Mouse (Mus musculus) embryonic facial prominence, embryonic 11.5 days (tissue): ENCODE results near the gene Gm49342. TPM values are rescaled to one million over a fixed set of nuclear protein-coding genes. Genes with fewer than 3 reads are reported as not detected.
"Not testable (repeated sequence)": the region's sequence is repeated elsewhere in the genome, so short reads cannot be mapped to it uniquely, and the experiment has no call there.

Experiments used
- ATAC-seq: fragments of 200-750 bp; cut with Nextera tagmentation; replicated peaks from 2 replicates; pipeline ENCODE4 v1.8.0; 2017; ENCODE audit warnings: low read depth; ENCODE audit not compliant: insufficient number of reproducible peaks, low FRiP score, low TSS enrichment
- DNase-seq: peaks from one replicate; pipeline ENCODE4 v3.0.0-alpha.2; 2015; ENCODE audit warnings: low spot score
- H3K27ac ChIP-seq: fragments of 300-500 bp; sonication (generic); replicated peaks from 2 replicates; pipeline ENCODE4 v1.5.1; 2014; ENCODE audit warnings: mild to moderate bottlenecking, low read depth, low read length, control low read depth
- H3K27me3 ChIP-seq: fragments of 300-500 bp; sonication (generic); 2 replicates; pipeline ENCODE4 v1.6.1; 2014; ENCODE audit warnings: mild to moderate bottlenecking, low read length, moderate library complexity, mixed read lengths; ENCODE audit not compliant: control insufficient read depth, insufficient read depth
- H3K36me3 ChIP-seq: fragments of 300-500 bp; sonication (generic); replicated peaks from 2 replicates; pipeline ENCODE4 v1.6.1; 2014; ENCODE audit warnings: low read depth, mild to moderate bottlenecking, low read length, moderate library complexity, mixed read lengths; ENCODE audit not compliant: control insufficient read depth, insufficient read depth
- H3K4me1 ChIP-seq: fragments of 300-500 bp; sonication (generic); 2 replicates; pipeline ENCODE4 v1.6.1; 2014; ENCODE audit warnings: low read length, mixed read lengths; ENCODE audit not compliant: control insufficient read depth, insufficient read depth
- H3K4me2 ChIP-seq: fragments of 300-500 bp; sonication (generic); 2 replicates; pipeline ENCODE4 v1.6.1; 2014; ENCODE audit warnings: low read depth, mild to moderate bottlenecking, control low read depth, low read length, moderate library complexity
- H3K4me3 ChIP-seq: fragments of 300-500 bp; sonication (generic); 2 replicates; pipeline ENCODE4 v1.5.1; 2014; ENCODE audit warnings: low read depth, low read length, control low read depth
- H3K9ac ChIP-seq: fragments of 300-500 bp; sonication (generic); replicated peaks from 2 replicates; pipeline ENCODE4 v1.6.1; 2014; ENCODE audit warnings: mild to moderate bottlenecking, control low read depth, low read length
- H3K9me3 ChIP-seq: fragments of 300-500 bp; sonication (generic); replicated peaks from 2 replicates; pipeline ENCODE4 v1.6.1; 2016; ENCODE audit warnings: mild to moderate bottlenecking, low read length, inconsistent platforms, mixed read lengths; ENCODE audit not compliant: control insufficient read depth
- WGBS: fragments of 180-500 bp; shearing (Covaris S2); extraction: QIAGEN DNeasy Blood & Tissue Kit; methylation state at CpG from one replicate; pipeline ENCODE4 v1.1.7; 2014; 5-methylcytosine and 5-hydroxymethylcytosine counted together
- polyA plus RNA-seq: library from polyadenylated mRNA; unstranded; fragments of >200 nt; fragmentation: Nextera tagmentation; extraction: Ambion mirVana; gene quantifications from 2 replicates; pipeline ENCODE4 v1.2.1, GENCODE M21; 2014

Gene Gm49342
- polyA plus RNA-seq, 1 experiment from 2014 or later, result not detected

- 80% methylated on average over 5 of the region's 5 CpGs for WGBS
- Histone ChIP-seq H3K4me2 (no peak overlapping the region), H3K9ac (no peak overlapping the region), H3K27ac (no peak overlapping the region), H3K4me3 (no peak overlapping the region), H3K27me3 (no peaks in the 10 kb centered on the region), H3K36me3 (no peaks in the 10 kb centered on the region), H3K9me3 (no peaks in the 10 kb centered on the region), H3K4me1 (no peaks in the 10 kb centered on the region)
- no peak for ATAC-seq
- no peak for DNase-seq
These were observed 24.1 kb downstream of the Gm49342 start for GRCm38 (mm10) chr14:50968216-50968980.

- Histone ChIP-seq H3K27me3 (no peaks in the 10 kb centered on the region), H3K4me2 (no peak overlapping the region), H3K9me3 (no peaks in the 10 kb centered on the region), H3K27ac (no peak overlapping the region), H3K9ac (no peak overlapping the region), H3K36me3 (no peaks in the 10 kb centered on the region), H3K4me3 (no peak overlapping the region), H3K4me1 (no peaks in the 10 kb centered on the region)
- ATAC-seq, result no peak
- no peak for DNase-seq
- 24% methylated on average over 1 of the region's 1 CpGs for WGBS
These were observed 24.7 kb downstream of the Gm49342 start for GRCm38 (mm10) chr14:50969041-50969440.

GRCm38 (mm10) chr14:50969558-50970544, 25.5 kb downstream of the Gm49342 start:
- WGBS, result 26% methylated on average over 12 of the region's 12 CpGs
- peak; percentile 11 for DNase-seq
- no peaks in the 10 kb centered on the region for H3K27me3 ChIP-seq
- no peak for ATAC-seq
- H3K9me3 ChIP-seq, result no peaks in the 10 kb centered on the region
- H3K36me3 ChIP-seq, result no peaks in the 10 kb centered on the region
- H3K4me2 ChIP-seq, result no peak overlapping the region
- no peak overlapping the region for H3K9ac ChIP-seq
- no peak overlapping the region for H3K27ac ChIP-seq
- H3K4me3 ChIP-seq, result no peak overlapping the region
- H3K4me1 ChIP-seq, result no peaks in the 10 kb centered on the region

GRCm38 (mm10) chr14:50970822-50971221, 26.5 kb downstream of the Gm49342 start:
- Histone ChIP-seq H3K27ac (no peak overlapping the region), H3K36me3 (no peaks in the 10 kb centered on the region), H3K27me3 (no peaks in the 10 kb centered on the region), H3K4me3 (no peak overlapping the region), H3K9me3 (no peaks in the 10 kb centered on the region), H3K9ac (no peak overlapping the region), H3K4me1 (no peaks in the 10 kb centered on the region), H3K4me2 (no peak overlapping the region)
- ATAC-seq, result no peak
- 76% methylated on average over 1 of the region's 1 CpGs for WGBS
- no peak for DNase-seq

- H3K4me3 ChIP-seq, DNase-seq, H3K27me3 ChIP-seq, ATAC-seq, H3K4me2 ChIP-seq, H3K4me1 ChIP-seq, H3K9ac ChIP-seq, H3K9me3 ChIP-seq, H3K36me3 ChIP-seq, H3K27ac ChIP-seq: not testable (repeated sequence)
- WGBS, result 91% methylated on average over 5 of the region's 5 CpGs
These were observed 28.7 kb downstream of the Gm49342 start for GRCm38 (mm10) chr14:50973054-50973453.

GRCm38 (mm10) chr14:50973700-50974099, 29.4 kb downstream of the Gm49342 start:
- no peak overlapping the region for H3K4me2 ChIP-seq
- H3K9me3 ChIP-seq, result no peaks in the 10 kb centered on the region
- H3K36me3 ChIP-seq, result no peaks in the 10 kb centered on the region
- ATAC-seq (no peak), DNase-seq (peak; percentile 22)
- no peak overlapping the region for H3K4me3 ChIP-seq
- WGBS, result 55% methylated on average over 4 of the region's 4 CpGs
- no peaks in the 10 kb centered on the region for H3K4me1 ChIP-seq
- H3K9ac ChIP-seq, result no peak overlapping the region
- no peaks in the 10 kb centered on the region for H3K27me3 ChIP-seq
- no peak overlapping the region for H3K27ac ChIP-seq

- Histone ChIP-seq H3K27me3 (no peaks in the 10 kb centered on the region), H3K36me3 (no peaks in the 10 kb centered on the region), H3K9me3 (no peaks in the 10 kb centered on the region), H3K4me3 (no peak overlapping the region), H3K27ac (no peak overlapping the region), H3K4me2 (no peak overlapping the region), H3K4me1 (no peaks in the 10 kb centered on the region), H3K9ac (no peak overlapping the region)
- DNase-seq, result no peak
- WGBS, result 55% methylated on average over 5 of the region's 5 CpGs
- ATAC-seq, result no peak
These were observed 30.7 kb downstream of the Gm49342 start for GRCm38 (mm10) chr14:50975001-50975400.

GRCm38 (mm10) chr14:50976674-50977073, 32.4 kb downstream of the Gm49342 start:
- ATAC-seq (no peak), DNase-seq (peak; percentile 47)
- H3K4me3 ChIP-seq, result no peak overlapping the region
- no peaks in the 10 kb centered on the region for H3K9me3 ChIP-seq
- no peaks in the 10 kb centered on the region for H3K27me3 ChIP-seq
- peak overlapping the region; percentile 25 for H3K9ac ChIP-seq
- no peak overlapping the region for H3K4me2 ChIP-seq
- no peaks in the 10 kb centered on the region for H3K36me3 ChIP-seq
- no peak overlapping the region for H3K27ac ChIP-seq
- no peaks in the 10 kb centered on the region for H3K4me1 ChIP-seq
- whole genome bisulfite sequencing, result 14% methylated on average over 9 of the region's 9 CpGs
